Comparison of ENCODE assay signal across 12 mouse cellular contexts in the genomic region with DNA sequence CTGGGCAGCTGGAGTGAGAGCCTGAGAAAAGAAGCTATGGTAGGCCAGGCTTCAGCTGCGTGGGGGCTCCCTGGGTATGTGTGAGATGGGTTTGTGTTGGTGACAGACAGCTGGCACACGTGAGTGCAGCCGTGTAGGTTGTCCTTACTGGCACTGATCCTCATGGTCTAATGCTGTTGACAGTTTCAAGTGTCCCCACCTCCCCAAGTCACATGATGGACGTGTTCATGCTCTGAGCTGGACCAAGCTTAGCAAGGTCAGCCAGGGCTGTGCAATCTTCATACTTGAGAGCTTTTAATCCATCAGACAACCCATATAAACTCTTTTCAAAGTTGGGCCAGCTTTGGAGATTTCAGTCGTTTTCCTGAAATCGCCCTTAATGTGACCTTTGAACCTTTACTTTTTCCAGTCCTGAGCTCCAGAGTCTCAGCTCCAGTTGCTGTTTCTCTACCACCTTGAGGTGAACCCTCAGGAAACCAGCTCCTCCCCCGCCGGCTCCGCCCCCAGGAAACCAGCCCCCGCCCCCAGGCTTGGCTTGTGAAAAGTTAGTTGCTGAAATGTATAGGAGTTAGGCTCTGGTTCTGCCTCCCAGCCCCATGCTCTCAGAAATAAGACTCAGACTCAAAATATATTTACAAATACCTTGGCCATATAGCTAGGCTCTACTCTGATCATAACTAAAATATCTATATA. TPM values are rescaled to one million over a fixed set of nuclear protein-coding genes. Genes with fewer than 3 reads are reported as not detected.
DNase-seq lines count a peak whose midpoint lies in the region; ATAC-seq lines count a peak whose summit lies in the region.
"Had no signal": no experiment of that assay in that cellular context is flagged by ENCODE, and none has a peak within 500 bp of the region (broad histone marks: within the 10 kb centered on the region; RNA-seq: fewer than 3 reads in every experiment).

No protein-coding gene starts in this region.

- peak; percentile 57 for DNase-seq in adrenal gland, adult 2 months
- DNase-seq in adrenal gland, postnatal 14 days: no peak
- peak; percentile 67 for DNase-seq in CD4-positive helper T cell, adult 2 months (ENCODE audit: low read depth, low spot score)
- DNase-seq in heart, postnatal 4 days: peak; percentile 53
- peak; percentile 52 to 54 for DNase-seq in natural killer cell, adult 2 months (ENCODE audit: low spot score in 2 of 2)
- no peak for DNase-seq in adipocyte (ENCODE audit: low spot score)
- no peak for DNase-seq in right cerebral cortex, postnatal 4 days

- ATAC-seq in megakaryocyte-erythroid progenitor cell, adult 5-6 weeks (replicated peaks; ENCODE audit: low FRiP score, low TSS enrichment, poor library complexity, severe bottlenecking): no peak

RNA-seq across cellular contexts. Expression of gene Unc93b1, which starts 11.0 kb away (rescaled TPM):
- total RNA-seq in adrenal gland, adult 2 months (2021): 10 to 100 TPM; 48.3 to 59.2 TPM
- 180 and 186 TPM in 2 replicates for polyA plus RNA-seq in adrenal gland, adult 2 months (2012; rRNA removed)
- total RNA-seq in adrenal gland, postnatal 14 days (2021): 35.4 and 48.9 TPM in 2 replicates
- 10 to 100 TPM; 15.1 to 15.4 TPM for total RNA-seq in heart, postnatal 4 days (2021)
- 9.1 and 10.4 TPM in 2 replicates for total RNA-seq in megakaryocyte-erythroid progenitor cell, adult 5-6 weeks (2014; fragmentation: Nextera tagmentation)
- 3.9 and 16.4 TPM in 2 replicates for total RNA-seq in megakaryocyte-erythroid progenitor cell, adult 5-6 weeks (2017)

RNA-seq across cellular contexts. Expression of gene Aldh3b3, which starts 12.4 kb away (rescaled TPM):
- under 1 TPM; 0.38 to 0.63 TPM for total RNA-seq in adrenal gland, adult 2 months (2021)
- 0.43 and 0.54 TPM in 2 replicates for polyA plus RNA-seq in adrenal gland, adult 2 months (2012; rRNA removed)
- total RNA-seq in adrenal gland, postnatal 14 days (2021): 0.41 and 0.44 TPM in 2 replicates
- total RNA-seq in heart, postnatal 4 days (2021): under 1 TPM; 0.17 to 0.18 TPM
- total RNA-seq in megakaryocyte-erythroid progenitor cell, adult 5-6 weeks (2014; fragmentation: Nextera tagmentation): not detected in 2 replicates
- not detected in 2 replicates for total RNA-seq in megakaryocyte-erythroid progenitor cell, adult 5-6 weeks (2017)
- polyA plus RNA-seq: forebrain, embryonic 11.5 days; hindbrain, embryonic 12.5 days; limb, embryonic 12.5 days; midbrain, embryonic 13.5 days had no signal

RNA-seq across cellular contexts. Expression of gene Aldh3b1, which starts 16.4 kb away (rescaled TPM):
- 100 to 1,000 TPM in 1 of 2 experiments, 10 to 100 TPM in 1; 26.6 to 136 TPM for total RNA-seq in adrenal gland, adult 2 months (2021)
- 115 and 188 TPM in 2 replicates for polyA plus RNA-seq in adrenal gland, adult 2 months (2012; rRNA removed)
- 57.8 and 73.4 TPM in 2 replicates for total RNA-seq in adrenal gland, postnatal 14 days (2021)
- total RNA-seq in heart, postnatal 4 days (2021): 1 to 10 TPM; 1.6 to 1.9 TPM
- total RNA-seq in megakaryocyte-erythroid progenitor cell, adult 5-6 weeks (2014; fragmentation: Nextera tagmentation): 3.9 TPM in 1 of 2 replicates, not detected in the other
- total RNA-seq in megakaryocyte-erythroid progenitor cell, adult 5-6 weeks (2017): not detected in 2 replicates

RNA-seq across cellular contexts. Expression of gene Aldh3b2, which starts 26.1 kb away (rescaled TPM):
- 10 to 100 TPM; 12.2 to 15.2 TPM for total RNA-seq in adrenal gland, adult 2 months (2021)
- polyA plus RNA-seq in adrenal gland, adult 2 months (2012; rRNA removed): 4.0 and 7.6 TPM in 2 replicates
- 7.6 and 11.6 TPM in 2 replicates for total RNA-seq in adrenal gland, postnatal 14 days (2021)
- total RNA-seq in heart, postnatal 4 days (2021): under 1 TPM; 0.12 to 0.32 TPM
- 0.50 TPM in 1 of 2 replicates, not detected in the other for total RNA-seq in megakaryocyte-erythroid progenitor cell, adult 5-6 weeks (2014; fragmentation: Nextera tagmentation)
- total RNA-seq in megakaryocyte-erythroid progenitor cell, adult 5-6 weeks (2017): 0.99 TPM in 1 of 2 replicates, not detected in the other

RNA-seq across cellular contexts. Expression of gene Ndufs8, which starts 33.4 kb away (rescaled TPM):
- 100 to 1,000 TPM; 376 to 380 TPM for total RNA-seq in adrenal gland, adult 2 months (2021)
- polyA plus RNA-seq in adrenal gland, adult 2 months (2012; rRNA removed): 391 and 420 TPM in 2 replicates
- 440 and 447 TPM in 2 replicates for total RNA-seq in adrenal gland, postnatal 14 days (2021)
- 100 to 1,000 TPM; 290 to 307 TPM for total RNA-seq in heart, postnatal 4 days (2021)
- 175 and 218 TPM in 2 replicates for total RNA-seq in megakaryocyte-erythroid progenitor cell, adult 5-6 weeks (2014; fragmentation: Nextera tagmentation)
- 54.3 and 59.0 TPM in 2 replicates for total RNA-seq in megakaryocyte-erythroid progenitor cell, adult 5-6 weeks (2017)

Comparison
In these comparisons a context has a peak if more than half of its experiments do, and no peak if none do; other contexts are left out.
1. DNase-seq: peak in adrenal gland, adult 2 months (single experiment), CD4-positive helper T cell, adult 2 months (single experiment), heart, postnatal 4 days (single experiment) and natural killer cell, adult 2 months (2 of 2); none in adrenal gland, postnatal 14 days (single experiment), adipocyte (single experiment) and right cerebral cortex, postnatal 4 days (single experiment).
2. RNA of gene Aldh3b1, which starts 16.4 kb away (total RNA-seq): 26.6 to 136 TPM in adrenal gland, adult 2 months and 57.8 to 73.4 TPM in adrenal gland, postnatal 14 days; 3.9 TPM in megakaryocyte-erythroid progenitor cell, adult 5-6 weeks and 1.6 to 1.9 TPM in heart, postnatal 4 days; every median in the first group is over 4 times any median in the second.